Mouse (Mus musculus): ENCODE data around the gene Fbf1. TPM values are rescaled to one million over a fixed set of nuclear protein-coding genes. Genes with fewer than 3 reads are reported as not detected.
"Not testable (repeated sequence)": the region's sequence is repeated elsewhere in the genome, so short reads cannot be mapped to it uniquely, and the experiment has no call there.

The Fbf1 gene
- total RNA-seq, 2 experiments from 2014 or later = 85.5 to 87.1 TPM

GRCm38 (mm10) chr11:116131349-116132170, 36.4 kb downstream of the Fbf1 start:
- DNase-seq (ENCODE audit: extremely low spot score in 1 of 2, low spot score in 2 of 2) = no peak
- intact Hi-C loops (cut with DNase I) = loop anchor here (5.0 kb wide), 2 partner anchors 109 to 194 kb away; no protein-coding TSS in a partner anchor
- no peak for TF ChIP-seq CTCF (IDR thresholded peaks at IDR 0.05)
- peak overlapping the region; percentile 82 for H3K4me3 ChIP-seq
- H3K27ac ChIP-seq = peak overlapping the region; percentile 93

- Histone ChIP-seq H3K4me3 (peak within 1 kb of the TSS; percentile 82), H3K27ac (peak within 1 kb of the TSS; percentile 93)
- intact Hi-C loops (cut with DNase I) = loop anchor here (1.0 to 5.0 kb wide), 3 partner anchors 43 to 193 kb away; no protein-coding TSS in a partner anchor
- TF ChIP-seq CTCF (IDR thresholded peaks at IDR 0.05) = peak; percentile 85
- peak; percentile 88 to 89 for DNase-seq (ENCODE audit: extremely low spot score in 1 of 2, low spot score in 2 of 2)
These were observed 37.3 kb downstream of the Fbf1 start, which contains the start of gene Trim65 for GRCm38 (mm10) chr11:116130488-116131205. Gene Trim65 (minus strand): TSS chr11:116131128.

GRCm38 (mm10) chr11:116129993-116130487, 37.9 kb downstream of the Fbf1 start:
- peak overlapping the region; percentile 82 for H3K4me3 ChIP-seq
- TF ChIP-seq CTCF (IDR thresholded peaks at IDR 0.05) = no peak
- intact Hi-C loops (cut with DNase I) = loop anchor here (1.0 to 5.0 kb wide), 3 partner anchors 43 to 193 kb away; no protein-coding TSS in a partner anchor
- H3K27ac ChIP-seq = peak overlapping the region; percentile 93
- no peak for DNase-seq (ENCODE audit: extremely low spot score in 1 of 2, low spot score in 2 of 2)

GRCm38 (mm10) chr11:116129091-116129790, 38.7 kb downstream of the Fbf1 start:
- TF ChIP-seq CTCF (IDR thresholded peaks at IDR 0.05) = no peak
- Histone ChIP-seq H3K27ac (no peak overlapping the region), H3K4me3 (no peak overlapping the region)
- intact Hi-C loops (cut with DNase I) = no loop called here
- no peak for DNase-seq (ENCODE audit: extremely low spot score in 1 of 2, low spot score in 2 of 2)

GRCm38 (mm10) chr11:116127986-116128385, 40.0 kb downstream of the Fbf1 start:
- no peak for DNase-seq (ENCODE audit: extremely low spot score in 1 of 2, low spot score in 2 of 2)
- no peak for TF ChIP-seq CTCF (IDR thresholded peaks at IDR 0.05)
- intact Hi-C loops (cut with DNase I) = no loop called here
- H3K27ac ChIP-seq = no peak overlapping the region
- H3K4me3 ChIP-seq = no peak overlapping the region

GRCm38 (mm10) chr11:116127156-116127980, 40.6 kb downstream of the Fbf1 start, which contains the start of gene Trim47:
Gene Trim47 (minus strand): TSS chr11:116127210.
- H3K27ac ChIP-seq = no peak within 1 kb of the TSS
- H3K4me3 ChIP-seq = no peak within 1 kb of the TSS
- DNase-seq (ENCODE audit: extremely low spot score in 1 of 2, low spot score in 2 of 2) = no peak
- intact Hi-C loops (cut with DNase I) = no loop called here
- TF ChIP-seq CTCF (IDR thresholded peaks at IDR 0.05) = no peak

GRCm38 (mm10) chr11:116126261-116126660, 41.7 kb downstream of the Fbf1 start:
- no peak for TF ChIP-seq CTCF (IDR thresholded peaks at IDR 0.05)
- Histone ChIP-seq H3K27ac (no peak overlapping the region), H3K4me3 (no peak overlapping the region)
- DNase-seq (ENCODE audit: extremely low spot score in 1 of 2, low spot score in 2 of 2) = no peak
- intact Hi-C loops (cut with DNase I) = no loop called here

GRCm38 (mm10) chr11:116121731-116122245, 46.2 kb downstream of the Fbf1 start:
- H3K4me3 ChIP-seq; H3K27ac ChIP-seq; intact Hi-C loops (cut with DNase I); DNase-seq (ENCODE audit: extremely low spot score in 1 of 2, low spot score in 2 of 2): not testable (repeated sequence)

GRCm38 (mm10) chr11:116117819-116118218, 50.1 kb downstream of the Fbf1 start:
- Histone ChIP-seq H3K27ac (no peak overlapping the region), H3K4me3 (no peak overlapping the region)
- TF ChIP-seq CTCF (IDR thresholded peaks at IDR 0.05) = peak; percentile 29
- intact Hi-C loops (cut with DNase I) = no loop called here
- no peak for DNase-seq (ENCODE audit: extremely low spot score in 1 of 2, low spot score in 2 of 2)

- DNase-seq (ENCODE audit: extremely low spot score in 1 of 2, low spot score in 2 of 2) = no peak
- no peak for TF ChIP-seq CTCF (IDR thresholded peaks at IDR 0.05)
- no peak overlapping the region for H3K4me3 ChIP-seq
- intact Hi-C loops (cut with DNase I) = no loop called here
- H3K27ac ChIP-seq = no peak overlapping the region
These were observed 50.7 kb downstream of the Fbf1 start for GRCm38 (mm10) chr11:116117241-116117640.

Data from left cerebral cortex, adult 2 months (tissue).